Mouse (Mus musculus) limb, embryonic 10.5 days (tissue): ENCODE results near the gene Grhpr. TPM values are rescaled to one million over a fixed set of nuclear protein-coding genes. Genes with fewer than 3 reads are reported as not detected.
"Not testable (repeated sequence)": the region's sequence is repeated elsewhere in the genome, so short reads cannot be mapped to it uniquely, and the experiment has no call there.

Experiments
- DNase-seq: peaks from one replicate; pipeline ENCODE4 v3.0.0-alpha.2; 2017; ENCODE audit warnings: low spot score
- H3K27ac ChIP-seq: fragments of 300-500 bp; sonication (generic); 2 replicates; pipeline ENCODE4 v1.5.1; 2016; ENCODE audit warnings: mild to moderate bottlenecking
- H3K27me3 ChIP-seq: fragments of 300-500 bp; sonication (generic); 2 replicates; pipeline ENCODE4 v1.6.1; 2016; ENCODE audit warnings: low read depth, mild to moderate bottlenecking; ENCODE audit not compliant: poor library complexity, severe bottlenecking
- H3K36me3 ChIP-seq: fragments of 300-500 bp; sonication (generic); 2 replicates; pipeline ENCODE4 v1.6.1; 2016; ENCODE audit warnings: mild to moderate bottlenecking, moderate library complexity
- H3K4me1 ChIP-seq: fragments of 300-500 bp; sonication (generic); 2 replicates; pipeline ENCODE4 v1.6.1; 2016
- H3K4me3 ChIP-seq: fragments of 300-500 bp; sonication (generic); 2 replicates; pipeline ENCODE4 v1.5.1; 2016; ENCODE audit warnings: mild to moderate bottlenecking, moderate library complexity
- H3K9me3 ChIP-seq: fragments of 300-500 bp; sonication (generic); replicated peaks from 2 replicates; pipeline ENCODE4 v1.6.1; 2016; ENCODE audit warnings: mild to moderate bottlenecking
- WGBS: fragments of 180-500 bp; shearing (Covaris S2); methylation state at CpG from one replicate; pipeline ENCODE4 v1.1.7; 2016; 5-methylcytosine and 5-hydroxymethylcytosine counted together
- polyA plus RNA-seq: library from polyadenylated mRNA; unstranded; fragments of >200 nt; fragmentation: Nextera tagmentation; extraction: Ambion mirVana; gene quantifications from 2 replicates; pipeline ENCODE4 v1.2.1, GENCODE M21; 2016

Gene Grhpr
- 80.9 and 91.8 TPM in 2 replicates for polyA plus RNA-seq

GRCm38 (mm10) chr4:44981280-44981973, at the start of gene Grhpr:
TSS of gene Grhpr (plus strand) at chr4:44981395.
- H3K27ac ChIP-seq = peak within 1 kb of the TSS; percentile 94
- peaks cover 38% of the 10 kb centered on the region for H3K4me1 ChIP-seq
- DNase-seq = peak; percentile 96
- peaks cover 31% of the 10 kb centered on the region for H3K36me3 ChIP-seq
- 1% methylated on average over 40 of the region's 40 CpGs for WGBS
- no peaks in the 10 kb centered on the region for H3K27me3 ChIP-seq
- no peaks in the 10 kb centered on the region for H3K9me3 ChIP-seq
- peak within 1 kb of the TSS; percentile 88 for H3K4me3 ChIP-seq

- Histone ChIP-seq H3K27me3 (no peaks in the 10 kb centered on the region), H3K36me3 (peaks cover 43% of the 10 kb centered on the region), H3K4me1 (no peaks in the 10 kb centered on the region), H3K9me3 (no peaks in the 10 kb centered on the region), H3K4me3 (no peak overlapping the region), H3K27ac (no peak overlapping the region)
- DNase-seq = no peak
- WGBS = 94% methylated on average over 6 of the region's 6 CpGs
These were observed 49.5 kb upstream of the Grhpr start for GRCm38 (mm10) chr4:44931732-44932131.

- H3K36me3 ChIP-seq = 0 out of 2 replicates have a peak, but pooled peaks cover 2% of the 10 kb centered on the region
- no peaks in the 10 kb centered on the region for H3K4me1 ChIP-seq
- no peaks in the 10 kb centered on the region for H3K9me3 ChIP-seq
- H3K27ac ChIP-seq = no peak overlapping the region
- DNase-seq = no peak
- H3K4me3 ChIP-seq = no peak overlapping the region
- 82% methylated on average over 8 of the region's 8 CpGs for WGBS
- H3K27me3 ChIP-seq = no peaks in the 10 kb centered on the region
These were observed 42.5 kb upstream of the Grhpr start for GRCm38 (mm10) chr4:44938359-44939340.

GRCm38 (mm10) chr4:44939576-44940249, 41.5 kb upstream of the Grhpr start:
- no peaks in the 10 kb centered on the region for H3K36me3 ChIP-seq
- no peaks in the 10 kb centered on the region for H3K4me1 ChIP-seq
- H3K27me3 ChIP-seq = no peaks in the 10 kb centered on the region
- H3K27ac ChIP-seq = no peak overlapping the region
- H3K9me3 ChIP-seq = no peaks in the 10 kb centered on the region
- no peak for DNase-seq
- WGBS = 89% methylated on average over 14 of the region's 14 CpGs
- no peak overlapping the region for H3K4me3 ChIP-seq

- H3K36me3 ChIP-seq = no peaks in the 10 kb centered on the region
- no peaks in the 10 kb centered on the region for H3K4me1 ChIP-seq
- no peak overlapping the region for H3K27ac ChIP-seq
- H3K4me3 ChIP-seq = no peak overlapping the region
- DNase-seq = no peak
- H3K27me3 ChIP-seq = no peaks in the 10 kb centered on the region
- H3K9me3 ChIP-seq = no peaks in the 10 kb centered on the region
- WGBS = 63% methylated on average over 9 of the region's 9 CpGs
These were observed 40.9 kb upstream of the Grhpr start for GRCm38 (mm10) chr4:44940286-44940685.

- WGBS = 94% methylated on average over 1 of the region's 1 CpGs
- no peak overlapping the region for H3K27ac ChIP-seq
- no peaks in the 10 kb centered on the region for H3K27me3 ChIP-seq
- no peaks in the 10 kb centered on the region for H3K4me1 ChIP-seq
- H3K4me3 ChIP-seq = no peak overlapping the region
- H3K9me3 ChIP-seq = no peaks in the 10 kb centered on the region
- no peaks in the 10 kb centered on the region for H3K36me3 ChIP-seq
- no peak for DNase-seq
These were observed 39.0 kb upstream of the Grhpr start for GRCm38 (mm10) chr4:44942237-44942636.

- H3K27me3 ChIP-seq = no peaks in the 10 kb centered on the region
- whole genome bisulfite sequencing = 87% methylated on average over 6 of the region's 6 CpGs
- H3K4me1 ChIP-seq = no peaks in the 10 kb centered on the region
- H3K9me3 ChIP-seq = no peaks in the 10 kb centered on the region
- H3K4me3 ChIP-seq = no peak overlapping the region
- DNase-seq = no peak
- no peaks in the 10 kb centered on the region for H3K36me3 ChIP-seq
- no peak overlapping the region for H3K27ac ChIP-seq
These were observed 37.7 kb upstream of the Grhpr start for GRCm38 (mm10) chr4:44943480-44943879.

- Histone ChIP-seq H3K4me3 (no peak overlapping the region), H3K36me3 (no peaks in the 10 kb centered on the region), H3K27ac (no peak overlapping the region), H3K9me3 (no peaks in the 10 kb centered on the region), H3K4me1 (no peaks in the 10 kb centered on the region), H3K27me3 (no peaks in the 10 kb centered on the region)
- 89% methylated on average over 10 of the region's 10 CpGs for WGBS
- no peak for DNase-seq
These were observed 36.6 kb upstream of the Grhpr start for GRCm38 (mm10) chr4:44944426-44945075.

GRCm38 (mm10) chr4:44946126-44946525, 35.1 kb upstream of the Grhpr start:
- H3K27ac ChIP-seq = not testable (repeated sequence)

GRCm38 (mm10) chr4:44947464-44947863, 33.7 kb upstream of the Grhpr start:
- H3K4me3 ChIP-seq = no peak overlapping the region
- no peak for DNase-seq
- no peaks in the 10 kb centered on the region for H3K36me3 ChIP-seq
- no peaks in the 10 kb centered on the region for H3K9me3 ChIP-seq
- H3K27me3 ChIP-seq = no peaks in the 10 kb centered on the region
- 89% methylated on average over 5 of the region's 5 CpGs for WGBS
- H3K4me1 ChIP-seq = no peaks in the 10 kb centered on the region
- H3K27ac ChIP-seq = no peak overlapping the region

More at GRCm38 (mm10) chr4:44946126-44946525, 35.1 kb upstream of the Grhpr start:
- DNase-seq, H3K9me3 ChIP-seq, H3K4me1 ChIP-seq, H3K27me3 ChIP-seq, H3K4me3 ChIP-seq, H3K36me3 ChIP-seq: not testable (repeated sequence)
- 89% methylated on average over 2 of the region's 2 CpGs for WGBS

- WGBS = 90% methylated on average over 1 of the region's 1 CpGs
- no peaks in the 10 kb centered on the region for H3K9me3 ChIP-seq
- H3K27ac ChIP-seq = no peak overlapping the region
- H3K27me3 ChIP-seq = no peaks in the 10 kb centered on the region
- no peak for DNase-seq
- H3K4me3 ChIP-seq = no peak overlapping the region
- peaks cover 5% of the 10 kb centered on the region for H3K4me1 ChIP-seq
- H3K36me3 ChIP-seq = no peaks in the 10 kb centered on the region
These were observed 32.9 kb upstream of the Grhpr start for GRCm38 (mm10) chr4:44948314-44948713.

- WGBS = 78% methylated on average over 9 of the region's 9 CpGs
- 0 out of 2 replicates have a peak overlapping the region, but pooled peaks have one; percentile 34 for H3K27ac ChIP-seq
These were observed 28.2 kb upstream of the Grhpr start for GRCm38 (mm10) chr4:44953041-44953440.

More at GRCm38 (mm10) chr4:44953041-44953440, 28.2 kb upstream of the Grhpr start:
- no peaks in the 10 kb centered on the region for H3K27me3 ChIP-seq
- DNase-seq = no peak
- H3K36me3 ChIP-seq = no peaks in the 10 kb centered on the region
- peaks cover 7% of the 10 kb centered on the region for H3K4me1 ChIP-seq
- H3K4me3 ChIP-seq = no peak overlapping the region
- no peaks in the 10 kb centered on the region for H3K9me3 ChIP-seq
